Mouse (Mus musculus) naive thymus-derived CD4-positive, alpha-beta T cell, adult 2 months (primary cell): ENCODE measurements around the gene Fh1.

Experiments
- DNase-seq: peaks from one replicate; pipeline ENCODE4 v3.0.0-alpha.2; 2011; ENCODE audit warnings: low read depth

Fh1 gene

DNA sequence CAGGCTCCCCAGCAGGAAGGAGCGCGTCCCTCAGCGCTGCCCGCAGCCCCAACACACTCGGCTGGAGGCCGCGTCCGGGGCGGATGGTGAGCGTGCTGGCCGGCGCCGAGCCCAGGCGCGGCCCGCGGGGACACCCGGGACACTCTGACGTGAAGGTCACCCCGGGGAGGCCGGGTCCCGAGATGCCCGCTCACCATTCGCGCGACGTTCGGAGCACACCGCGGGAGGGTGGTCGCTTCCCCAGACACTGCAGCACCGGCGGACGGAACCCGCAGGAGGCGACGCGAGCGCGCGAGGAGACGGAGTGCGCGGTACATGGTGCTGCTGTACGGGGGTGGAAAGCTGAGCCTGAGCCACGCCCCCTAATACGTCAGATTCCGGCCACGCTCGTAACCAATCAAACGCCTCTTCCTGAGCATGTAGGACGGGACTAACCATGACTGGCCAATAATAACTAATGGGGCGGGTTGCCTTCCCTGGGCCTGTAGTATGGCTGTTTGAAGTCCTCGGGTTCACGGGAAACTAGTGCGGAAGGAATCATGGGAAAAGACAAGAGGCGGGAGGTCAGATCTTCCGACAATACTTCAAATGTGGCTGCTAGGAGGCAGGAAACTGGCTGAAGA is at the start of gene Fh1:
Fh1 (minus strand) TSS at position 379 of the 623 bp plus-strand sequence.
- DNase-seq: peak; percentile 98

DNA sequence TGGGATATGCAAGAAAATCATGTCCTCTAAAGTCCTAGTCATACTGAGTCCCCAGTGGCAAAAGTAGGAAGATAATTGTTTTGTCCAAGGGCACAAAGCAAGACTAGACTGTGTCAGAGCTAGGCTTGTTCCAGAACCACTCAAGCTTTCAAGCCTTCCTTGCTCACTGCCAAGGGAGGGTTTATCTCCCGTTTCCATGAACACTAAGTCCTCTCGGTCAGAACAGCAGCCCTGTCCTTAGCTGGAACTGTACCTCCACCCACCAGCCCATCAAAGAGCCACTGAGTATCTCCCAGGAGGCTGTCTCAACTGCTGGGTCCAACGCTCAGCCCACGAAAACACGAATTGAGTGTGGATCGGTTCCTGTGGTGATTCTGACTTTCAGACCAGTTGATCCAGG is 49.7 kb upstream of the Fh1 start:
- no peak for DNase-seq

- no peak for DNase-seq
Observed at GRCm38 (mm10) chr1:175673563-175674325, 48.3 kb upstream of the Fh1 start.

DNA sequence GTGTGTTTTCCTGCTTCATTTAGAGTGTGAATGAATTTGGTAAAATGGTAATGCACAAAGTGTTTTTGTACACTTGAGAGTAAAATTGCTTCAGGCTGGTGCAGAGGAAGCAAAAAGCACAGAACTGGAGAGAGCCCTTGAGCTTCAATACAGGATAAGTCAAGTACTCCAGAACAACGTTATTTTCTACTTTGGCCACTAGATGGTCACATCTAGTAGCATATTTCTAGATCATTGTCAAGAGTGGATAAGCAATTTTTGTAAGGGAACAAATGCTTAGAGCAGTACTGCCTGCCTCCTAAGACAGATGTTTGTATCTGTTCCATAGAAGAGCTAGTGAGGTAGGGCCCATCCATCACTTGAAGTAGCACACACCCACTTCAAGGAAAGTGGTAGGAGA is 46.2 kb upstream of the Fh1 start:
- peak; percentile 5 for DNase-seq

DNA sequence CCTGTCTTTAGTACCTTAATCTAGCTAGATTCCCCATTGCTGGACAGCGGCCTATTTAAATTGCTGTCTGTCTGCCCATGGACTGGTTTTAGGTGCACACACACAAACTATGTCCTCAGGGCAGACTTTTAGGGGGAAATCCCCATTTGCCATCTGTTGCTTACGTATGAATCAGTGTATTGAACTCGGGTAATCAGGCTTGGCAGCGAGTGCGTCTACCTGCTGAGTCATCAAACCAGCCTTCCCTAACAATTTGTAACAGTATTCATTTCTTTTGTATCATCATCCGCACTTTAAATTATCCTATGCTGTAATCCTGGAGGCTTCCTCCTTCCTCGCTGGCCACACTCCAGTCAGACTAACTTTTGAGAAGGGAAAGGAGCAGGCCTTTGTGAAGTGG is 44.6 kb upstream of the Fh1 start:
- no peak for DNase-seq

GRCm38 (mm10) chr1:175669456-175669855 is 44.0 kb upstream of the Fh1 start:
- no peak for DNase-seq

DNA sequence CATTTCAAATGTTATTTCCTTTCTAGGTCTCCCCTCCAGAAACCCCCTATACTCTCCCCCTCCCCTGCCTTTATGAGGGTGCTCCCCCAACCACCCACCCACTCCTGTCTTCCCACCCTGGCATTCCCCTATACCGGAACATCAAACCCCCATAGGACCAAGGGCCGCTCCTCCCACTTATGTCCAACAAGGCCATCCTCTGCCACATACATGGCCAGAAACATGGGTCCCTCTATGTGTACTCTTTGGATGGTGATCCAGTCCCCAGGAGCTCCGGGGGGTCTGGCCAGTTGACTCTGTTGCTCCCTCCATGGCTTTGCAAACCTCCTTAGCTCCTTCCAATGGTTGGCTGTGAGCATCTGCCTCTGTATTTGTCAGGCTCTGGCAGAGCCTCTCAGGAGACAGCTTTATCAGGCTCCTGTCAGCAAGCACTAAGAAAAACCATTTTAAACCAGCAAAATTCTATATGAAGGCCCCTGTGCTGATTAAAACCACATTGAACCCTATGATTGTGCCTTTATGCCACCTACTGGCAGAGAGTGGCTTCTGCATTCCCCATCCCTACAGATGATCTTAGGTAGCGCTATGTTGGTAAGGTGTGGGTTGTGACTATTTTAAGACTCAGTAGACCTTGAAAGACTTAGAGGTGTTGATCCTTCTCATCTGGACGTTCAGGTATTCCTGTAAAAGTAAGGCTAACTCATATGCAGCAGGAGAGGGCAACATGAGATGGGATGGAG is 43.4 kb upstream of the Fh1 start:
- peak; percentile 56 for DNase-seq

DNA sequence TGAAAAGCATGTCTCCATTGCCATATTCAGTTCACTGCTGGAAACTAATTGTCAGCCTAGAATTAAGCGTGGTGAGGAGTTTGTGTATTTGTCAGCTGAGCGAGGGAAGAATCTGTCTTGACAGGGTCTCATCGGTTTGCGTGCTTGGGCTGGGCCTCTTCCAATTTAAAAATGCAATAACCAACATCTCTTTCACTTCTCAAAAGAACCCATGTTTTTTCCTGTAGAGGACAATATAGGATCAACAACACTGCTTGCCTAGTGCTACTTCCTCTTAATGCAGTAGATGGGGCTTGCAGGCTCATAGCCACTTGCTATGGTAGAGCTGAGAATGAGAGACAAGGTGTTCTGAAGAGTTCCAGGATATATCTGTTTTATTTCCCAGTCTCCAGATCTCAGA is 34.5 kb upstream of the Fh1 start:
- DNase-seq: no peak

DNA sequence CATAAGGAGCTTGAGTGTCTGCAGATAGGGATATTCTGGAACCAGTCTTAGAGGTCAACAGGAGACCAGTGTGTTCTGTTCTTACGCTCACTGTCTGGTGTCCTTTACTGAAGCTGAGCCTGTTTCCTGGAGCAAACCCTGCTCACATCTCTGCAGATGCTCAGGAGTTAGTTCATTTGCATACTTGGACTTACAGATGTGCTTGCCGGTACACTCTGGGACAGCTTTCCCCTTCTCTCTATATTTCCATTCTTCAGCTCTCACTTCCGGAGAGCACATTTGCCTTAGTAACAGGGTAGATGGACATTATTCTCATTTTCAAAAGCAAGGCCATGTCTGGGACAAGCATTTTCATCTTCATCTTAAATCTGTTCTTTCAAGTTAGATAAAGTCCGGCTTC is 23.2 kb upstream of the Fh1 start:
- no peak for DNase-seq

- DNase-seq: no peak
Observed at GRCm38 (mm10) chr1:175646952-175647351, 21.5 kb upstream of the Fh1 start.

DNA sequence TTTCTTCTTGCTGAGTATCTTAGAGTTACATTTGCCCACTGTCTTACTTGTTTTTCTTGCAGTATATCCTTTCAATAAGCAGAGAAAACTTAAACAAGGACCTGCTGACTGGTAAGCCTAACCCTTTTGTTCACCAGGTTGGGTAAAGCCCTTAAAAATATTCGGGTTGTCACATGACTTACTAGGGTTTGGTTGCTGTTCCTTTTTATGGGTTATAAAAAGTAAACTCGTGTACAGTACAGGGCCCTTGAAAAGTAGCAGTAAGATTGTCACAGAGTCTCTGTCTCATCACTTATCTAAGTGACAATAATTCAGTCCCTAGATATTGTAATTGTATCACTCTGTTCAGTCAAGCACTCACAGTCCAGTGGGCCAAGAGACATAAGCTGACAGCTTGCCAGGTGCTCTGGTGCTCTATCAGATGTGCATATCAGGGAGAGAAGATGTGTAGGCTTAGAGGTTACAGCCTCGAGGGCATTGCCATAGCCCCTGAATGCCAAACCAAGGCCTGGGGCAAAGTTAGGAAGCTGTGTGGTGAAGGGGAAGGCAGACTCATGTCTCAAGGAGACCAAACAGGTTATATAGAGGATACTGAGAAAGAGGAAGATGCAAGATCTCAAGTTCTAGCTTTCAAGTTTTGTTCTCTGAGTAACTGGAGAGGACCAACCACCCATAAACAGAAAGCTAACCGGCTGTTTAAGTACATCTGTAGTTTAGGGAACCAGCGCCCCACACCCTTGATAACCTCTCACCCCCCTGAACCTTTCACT is 18.2 kb upstream of the Fh1 start:
- no peak for DNase-seq

DNA sequence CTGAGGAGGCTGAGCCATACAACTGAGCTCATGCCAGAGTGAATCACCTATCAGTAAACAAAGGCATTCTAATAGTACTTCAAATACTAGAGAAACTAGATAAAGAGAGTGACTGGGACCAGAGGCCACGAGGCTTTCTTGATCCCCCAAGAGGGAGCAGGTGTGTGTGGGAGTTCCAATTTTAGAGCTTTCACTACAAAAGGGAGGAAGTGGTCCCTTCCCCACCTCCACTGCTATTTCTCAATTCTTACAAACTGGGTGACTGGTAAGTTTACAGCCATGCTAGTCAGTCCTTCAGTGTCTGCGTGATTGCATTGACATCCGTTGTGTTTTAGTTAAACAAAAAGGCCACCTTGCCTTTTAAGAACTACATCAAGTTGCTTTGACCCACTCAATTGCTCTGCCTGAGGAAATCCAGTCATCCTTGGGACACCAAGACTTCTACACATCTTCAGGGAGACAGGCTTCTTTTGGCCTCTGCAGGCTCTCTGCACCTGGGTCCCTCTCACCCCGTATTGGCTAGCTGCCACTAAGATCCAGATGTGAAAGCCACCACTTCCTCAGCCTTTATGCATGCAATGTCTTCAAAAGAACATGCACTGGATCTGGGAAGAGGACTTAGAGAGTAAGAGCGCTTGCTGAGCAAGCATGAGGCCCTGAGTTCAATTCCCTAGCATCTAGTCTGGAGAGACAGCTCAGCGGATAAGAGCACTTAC is 15.2 kb upstream of the Fh1 start:
- no peak for DNase-seq

- DNase-seq: no peak
Observed at GRCm38 (mm10) chr1:175639072-175639471, 13.6 kb upstream of the Fh1 start.

DNA sequence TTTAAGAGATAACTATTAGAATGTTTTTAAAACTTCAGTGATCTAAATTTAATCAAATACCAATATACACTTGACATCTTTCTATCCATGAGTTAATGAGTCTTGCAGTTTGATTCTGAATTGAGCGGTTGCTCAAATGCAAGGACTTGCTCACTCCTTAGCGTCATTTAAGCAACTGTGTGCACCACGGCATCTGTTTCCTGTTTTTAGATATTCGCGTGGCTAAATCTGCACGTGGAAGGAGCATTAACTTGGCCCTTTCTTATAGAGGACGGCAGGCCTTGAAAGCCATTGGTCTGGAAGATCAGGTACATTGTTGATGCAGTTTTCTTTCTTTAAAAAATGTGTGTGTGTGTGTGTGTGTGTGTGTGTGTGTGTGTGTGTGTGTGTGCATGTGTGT is 12.2 kb upstream of the Fh1 start:
- no peak for DNase-seq

- DNase-seq: no peak
Observed at GRCm38 (mm10) chr1:175632470-175632869, 7.0 kb upstream of the Fh1 start.

- peak; percentile 21 for DNase-seq
Observed at GRCm38 (mm10) chr1:175631721-175632221, 6.3 kb upstream of the Fh1 start.

GRCm38 (mm10) chr1:175631080-175631479 is 5.6 kb upstream of the Fh1 start:
- no peak for DNase-seq

GRCm38 (mm10) chr1:175630345-175630744 is 4.9 kb upstream of the Fh1 start:
- no peak for DNase-seq

DNA sequence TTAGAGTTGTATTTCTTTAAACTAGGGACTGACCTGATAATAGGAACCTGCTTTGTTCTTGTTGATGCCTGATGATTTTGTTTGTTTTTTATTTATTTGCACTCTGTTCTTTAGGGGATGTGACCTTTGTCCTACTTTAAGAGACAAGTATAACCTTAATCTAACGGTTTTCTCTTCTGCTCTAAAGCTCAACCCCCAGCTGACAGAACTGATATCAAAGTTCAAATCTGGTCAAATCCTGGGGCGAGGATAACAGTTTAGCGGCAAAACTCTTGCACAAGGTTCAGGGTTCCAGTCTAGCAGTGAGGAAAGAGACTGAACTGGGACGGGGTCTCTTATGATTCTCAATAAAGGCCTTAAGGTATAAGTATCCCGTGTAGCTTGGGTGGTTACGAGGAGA is 3.8 kb upstream of the Fh1 start:
- DNase-seq: no peak

- DNase-seq: peak; percentile 82
Observed at GRCm38 (mm10) chr1:175625990-175626692, 706 bp upstream of the Fh1 start.

DNA sequence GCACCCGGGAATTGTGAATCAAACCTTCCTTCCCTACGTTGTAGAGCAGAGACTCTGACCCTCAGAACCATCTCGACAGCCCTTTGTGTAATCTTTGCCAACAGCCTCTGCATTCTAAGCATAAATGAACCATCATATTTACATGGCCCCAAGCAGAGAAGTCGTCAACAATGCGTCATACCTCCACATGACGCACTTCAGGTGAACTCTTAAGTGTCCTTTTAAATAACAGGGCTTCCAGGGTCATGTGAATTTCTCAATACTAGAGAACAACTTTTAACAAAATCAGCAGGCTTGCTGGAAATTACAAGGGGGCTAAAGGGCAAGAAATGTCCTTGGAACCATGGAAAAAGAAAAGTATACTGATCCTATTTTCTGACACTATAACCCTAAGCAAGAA is 1.8 kb downstream of the Fh1 start:
- DNase-seq: no peak
